8 mouse cellular contexts compared by ENCODE assay signal in genomic region chr2:33430771-33431699, GRCm38 (mm10). TPM values are rescaled to one million over a fixed set of nuclear protein-coding genes. Genes with fewer than 3 reads are reported as not detected.
A peak's percentile ranks its signal among the peaks of the same experiment; 100 is the strongest.
DNase-seq lines count a peak whose midpoint lies in the region.

Gene Zbtb34 (minus strand): TSS chr2:33431324.

- H3K36me3 ChIP-seq in forebrain, embryonic 10.5 days (replicated peaks), result peaks cover 24% of the 10 kb centered on the region

- peak; percentile 83 for DNase-seq in Muller cell, postnatal 12 days (ENCODE audit: inconsistent ontology term)
- peak; percentile 37 for DNase-seq in c-Kit-positive CD71-negative TER-119-negative erythroid progenitor cells, embryonic 14.5 days (ENCODE audit: low read depth)
- peak; percentile 67 for DNase-seq in forebrain, embryonic 10.5 days (ENCODE audit: extremely low spot score, low spot score)
- DNase-seq in heart, postnatal 25 days (ENCODE audit: low spot score), result peak; percentile 45
- peak in 1 of 2 experiments; percentile 62 for DNase-seq in layer of hippocampus, adult 8-10 months (ENCODE audit: low spot score in 2 of 2)
- DNase-seq in lung, postnatal 14 days, result peak; percentile 72
- peak; percentile 75 for DNase-seq in retina, embryonic 14.5 days (ENCODE audit: low spot score)
- peak; percentile 61 to 69 for DNase-seq in urinary bladder, postnatal 4 days (ENCODE audit: low spot score in 2 of 2)

- H3K4me3 ChIP-seq in forebrain, embryonic 10.5 days, result peak within 1 kb of the TSS; percentile 100

- peaks cover 55% of the 10 kb centered on the region for H3K4me1 ChIP-seq in forebrain, embryonic 10.5 days

- peaks cover 8% of the 10 kb centered on the region; the same call in 1 of the 2 replicates for H3K27me3 ChIP-seq in forebrain, embryonic 10.5 days (ENCODE audit: poor library complexity, severe bottlenecking)

- WGBS in forebrain, embryonic 10.5 days, result under 1% methylated on average over 84 of the region's 102 CpGs

- H3K27ac ChIP-seq in forebrain, embryonic 10.5 days, result peak within 1 kb of the TSS; percentile 92

- intact Hi-C loops in heart, postnatal 25 days (cut with DNase I), result no loop called here

- H3K9me3 ChIP-seq in forebrain, embryonic 10.5 days, result no peaks in the 10 kb centered on the region

RNA-seq across cellular contexts. Expression of gene Zbtb34, which starts in this region (rescaled TPM):
- polyA plus RNA-seq in forebrain, embryonic 10.5 days (2016; fragmentation: Nextera tagmentation; extraction: Ambion mirVana), result 6.6 and 7.6 TPM in 2 replicates
- total RNA-seq in heart, postnatal 25 days (2021), result 1 to 10 TPM; 8.0 to 8.3 TPM
- total RNA-seq in layer of hippocampus, adult 8-10 months (2022), result 10 to 100 TPM; 12.1 to 15.1 (median 12.9) TPM
